Mouse (Mus musculus) thymus, postnatal 4 days (tissue): ENCODE measurements around the gene Gm20897.
"Not testable (repeated sequence)": the region's sequence is repeated elsewhere in the genome, so short reads cannot be mapped to it uniquely, and the experiment has no call there.

Experiments
- DNase-seq: peaks from one replicate; pipeline ENCODE4 v3.0.0; 2021

Gene Gm20897

DNA sequence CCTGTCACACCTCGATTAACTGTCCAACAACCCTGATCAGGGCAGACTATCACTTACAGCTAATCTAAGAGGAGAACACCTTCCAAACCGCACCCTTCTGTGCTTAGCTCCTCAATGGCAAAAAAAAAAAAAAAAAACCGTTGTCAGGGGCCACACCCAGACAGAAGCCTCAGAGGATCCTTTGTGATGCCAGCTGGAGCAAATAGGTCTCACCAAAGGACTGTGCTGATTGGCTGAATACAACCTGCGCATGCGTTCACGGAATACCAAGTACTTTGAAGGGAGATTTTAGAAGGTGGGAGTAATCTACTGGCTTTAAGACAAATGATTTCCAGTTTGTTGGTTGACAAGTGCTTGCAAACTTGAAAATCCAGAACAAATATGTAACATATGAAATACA is at the start of gene Gm20897:
Gm20897 (minus strand) TSS at position 101 of the 400 bp plus-strand sequence.
- not testable (repeated sequence) for DNase-seq
